Mouse (Mus musculus): ENCODE data around the gene Gstt4. TPM values are rescaled to one million over a fixed set of nuclear protein-coding genes. Genes with fewer than 3 reads are reported as not detected.

The Gstt4 gene
- total RNA-seq (2023): not detected in 4 replicates

DNA sequence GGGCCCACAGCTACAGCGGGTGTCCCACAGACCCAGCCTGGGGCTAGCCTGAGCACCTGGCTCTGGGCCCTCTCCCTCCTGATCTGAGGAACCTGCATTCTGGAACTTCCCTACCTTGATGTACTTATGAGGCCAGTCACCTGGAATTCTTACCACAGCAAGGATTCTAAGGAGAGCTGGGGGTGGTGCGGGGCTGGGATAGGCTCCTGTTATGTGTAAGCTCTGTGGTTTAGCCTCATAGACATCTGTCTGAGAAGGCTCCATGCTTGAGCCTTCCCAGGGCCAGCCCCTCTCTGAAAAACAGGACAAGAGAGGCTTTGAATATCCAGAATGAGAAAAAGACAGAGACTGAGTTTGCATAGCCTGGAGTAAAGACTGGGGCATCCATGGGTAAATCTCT is at the start of gene Gstt4:
Gstt4 (minus strand) TSS at position 101 of the 400 bp plus-strand sequence.

DNA sequence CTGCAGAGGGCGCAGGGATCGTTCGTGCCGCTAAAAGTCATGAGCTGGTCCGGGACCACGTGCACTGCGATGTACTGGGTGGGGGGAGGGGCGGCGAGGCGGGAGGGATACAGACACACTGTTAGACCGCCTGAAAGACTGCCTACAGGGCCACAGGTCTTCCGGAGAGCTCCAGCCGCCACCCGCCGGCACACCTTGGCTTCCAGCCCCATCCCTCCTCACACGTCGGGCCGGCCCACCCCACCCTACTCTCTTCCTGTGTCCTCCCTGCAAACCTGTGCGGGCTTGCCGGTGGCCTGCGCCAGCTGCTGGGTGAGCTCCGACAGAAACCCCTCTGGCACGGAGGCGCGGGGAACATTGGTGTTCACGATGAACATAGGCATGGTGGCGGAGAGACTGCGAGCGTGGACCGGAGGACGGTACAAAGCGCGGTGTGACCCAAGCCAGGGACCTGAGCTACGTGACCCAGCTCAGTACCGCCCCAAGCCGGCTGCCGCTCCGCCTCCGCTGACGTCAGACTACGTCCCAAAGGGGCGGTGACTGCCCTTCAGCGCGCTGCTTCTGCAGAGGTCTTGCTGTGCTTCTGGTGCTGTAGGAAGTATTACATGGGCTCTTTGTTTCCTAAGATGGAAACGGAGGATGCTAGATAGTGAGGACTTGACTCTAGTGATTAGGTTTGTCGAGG is 37.6 kb upstream of the Gstt4 start, which contains the start of gene Mif:
Mif (minus strand) TSS at position 455 of the 685 bp plus-strand sequence.

GRCm38 (mm10) chr10:75837248-75837759 is 15.0 kb upstream of the Gstt4 start, which contains the start of gene Gstt2:
Gene Gstt2 (minus strand): TSS chr10:75837424.

GRCm38 (mm10) chr10:75798176-75798696 is 24.1 kb downstream of the Gstt4 start, which contains the start of gene Gstt1:
Gene Gstt1 (minus strand): TSS chr10:75798584.

DNA sequence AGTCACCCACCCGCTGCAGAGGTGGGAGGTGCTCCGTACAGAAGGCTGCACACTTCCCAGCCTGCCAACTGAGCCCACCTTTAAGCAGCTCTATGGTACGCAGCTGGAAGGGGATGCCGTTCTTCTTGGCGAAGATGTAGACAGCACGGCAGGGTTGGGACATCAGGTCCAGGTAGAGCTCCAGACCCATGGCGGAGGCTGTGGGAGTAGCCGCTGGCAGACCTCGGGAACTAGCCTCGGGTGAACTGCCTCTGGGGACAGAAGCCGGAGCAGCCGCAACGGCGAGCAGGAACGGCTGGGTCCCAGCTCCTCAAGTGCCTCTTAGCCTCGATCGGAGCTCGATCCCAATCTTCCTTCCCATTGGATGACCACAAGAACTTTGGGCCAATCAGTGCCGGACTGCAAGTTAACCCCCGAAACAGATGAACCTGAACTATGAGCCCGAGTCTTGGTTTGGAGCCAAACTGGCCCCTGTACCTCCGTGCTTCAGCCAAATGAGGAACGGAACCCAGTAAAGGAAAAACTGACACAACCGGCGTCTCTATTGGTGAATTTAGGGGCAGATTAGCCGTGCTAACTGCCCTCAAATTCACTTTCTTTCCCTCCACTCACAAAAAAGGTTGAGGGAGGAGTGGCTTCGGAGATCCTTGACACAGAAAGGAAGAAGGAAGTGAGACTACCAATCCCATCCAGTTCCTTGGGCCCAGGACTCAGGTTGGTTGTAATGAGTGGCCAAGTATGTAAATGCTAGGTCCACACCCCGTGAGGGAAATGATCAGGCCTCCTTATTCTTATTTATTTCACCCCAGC is 41.4 kb downstream of the Gstt4 start, which contains the start of the genes Gm20441 and Gstt3:
Gm20441 (minus strand) TSS at position 186 of the 810 bp plus-strand sequence.
Gstt3 (minus strand) TSS at position 646 of the 810 bp plus-strand sequence.

GRCm38 (mm10) chr10:75772795-75773664 is 49.3 kb downstream of the Gstt4 start, which contains the start of gene Ddt:
Gene Ddt (minus strand): TSS chr10:75773414.

Other genes starting within 250 kb of the Gstt4 start
- 0.31 to 2.4 TPM (median 0.60 TPM) in 4 replicates for gene Ggt5, start 233.2 kb downstream of the Gstt4 start, total RNA-seq (2023)
- gene Susd2, start 178.5 kb downstream of the Gstt4 start, total RNA-seq (2023): 2.3 to 4.0 TPM (median 3.3 TPM) in 4 replicates
- gene Cabin1, start 58.2 kb downstream of the Gstt4 start, total RNA-seq (2023): 96.5 to 105 TPM (median 99.5 TPM) in 4 replicates
- gene Ddt, start 49.1 kb downstream of the Gstt4 start, total RNA-seq (2023): 24.1 to 35.9 TPM (median 29.8 TPM) in 4 replicates
- not detected in 4 replicates for gene Gm20441, start 41.6 kb downstream of the Gstt4 start, total RNA-seq (2023)
- gene Gstt3, start 41.1 kb downstream of the Gstt4 start, total RNA-seq (2023): 7.6 to 9.1 TPM (median 8.3 TPM) in 4 replicates
- gene Gstt1, start 24.0 kb downstream of the Gstt4 start, total RNA-seq (2023): not detected in 4 replicates
- 37.4 to 45.9 TPM (median 42.4 TPM) in 4 replicates for gene Gstt2, start 14.9 kb upstream of the Gstt4 start, total RNA-seq (2023)
- 235 to 250 TPM (median 243 TPM) in 4 replicates for gene Mif, start 37.7 kb upstream of the Gstt4 start, total RNA-seq (2023)
- 10.3 to 12.6 TPM (median 11.2 TPM) in 4 replicates for gene Derl3, start 70.9 kb upstream of the Gstt4 start, total RNA-seq (2023)
- gene Smarcb1, start 99.1 kb upstream of the Gstt4 start, total RNA-seq (2023): 71.6 to 74.7 TPM (median 73.8 TPM) in 4 replicates
- 126 to 146 TPM (median 143 TPM) in 4 replicates for gene Chchd10, start 110.6 kb upstream of the Gstt4 start, total RNA-seq (2023)
- gene Mmp11, start 114.0 kb upstream of the Gstt4 start, total RNA-seq (2023): 3.4 to 9.4 TPM (median 4.8 TPM) in 4 replicates
- gene Gm867, start 118.1 kb upstream of the Gstt4 start, total RNA-seq (2023): not detected in 4 replicates
- 104 to 112 TPM (median 109 TPM) in 4 replicates for gene Vpreb3, start 120.5 kb upstream of the Gstt4 start, total RNA-seq (2023)
- gene Gm5134, start 132.0 kb upstream of the Gstt4 start, total RNA-seq (2023): 0.85 to 1.8 TPM (median 0.99 TPM) in 4 replicates
- gene Zfp280b, start 210.1 kb upstream of the Gstt4 start, total RNA-seq (2023): 12.2 to 17.8 TPM (median 14.5 TPM) in 4 replicates

All from B cell, adult 62 days (primary cell).